Mouse (Mus musculus): ENCODE results near the gene Lrrc31. TPM values are rescaled to one million over a fixed set of nuclear protein-coding genes. Genes with fewer than 3 reads are reported as not detected.
A peak's percentile ranks its signal among the peaks of the same experiment; 100 is the strongest.
"Not testable (repeated sequence)": the region's sequence is repeated elsewhere in the genome, so short reads cannot be mapped to it uniquely, and the experiment has no call there.

The Lrrc31 gene
- not detected in 2 replicates for total RNA-seq (2015)
- total RNA-seq (2017), result not detected in 2 replicates

GRCm38 (mm10) chr3:30699711-30700505, at the start of gene Lrrc31:
TSS of gene Lrrc31 (minus strand) at chr3:30699843.
- not testable (repeated sequence) for ATAC-seq (ENCODE audit: poor library complexity, severe bottlenecking)

- ATAC-seq (ENCODE audit: poor library complexity, severe bottlenecking), result no peak
Observed at GRCm38 (mm10) chr3:30748316-30748715, 48.7 kb upstream of the Lrrc31 start.

- ATAC-seq (ENCODE audit: poor library complexity, severe bottlenecking), result no peak
Observed at GRCm38 (mm10) chr3:30746006-30746405, 46.4 kb upstream of the Lrrc31 start, which contains the start of gene Samd7. TSS of gene Samd7 (plus strand) at chr3:30746293.

DNA sequence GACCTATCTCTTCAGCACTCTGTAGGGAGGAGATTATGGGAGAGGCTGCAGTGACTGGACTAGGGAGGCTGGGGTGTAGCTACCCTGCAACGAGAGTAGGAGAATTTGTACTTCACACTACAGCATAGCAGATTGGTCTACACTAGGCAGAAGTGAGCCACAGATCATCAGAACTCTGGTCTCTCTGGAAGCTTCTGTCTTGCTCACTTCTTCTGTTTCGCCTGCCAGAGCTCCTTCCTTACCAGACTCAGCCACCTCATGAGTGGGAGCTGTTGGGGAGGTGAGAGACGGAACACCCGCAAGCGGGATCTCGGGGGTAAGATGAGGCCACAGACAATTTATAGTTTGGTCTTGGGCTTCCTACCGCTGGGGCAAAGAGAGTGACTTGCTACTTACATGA, 43.2 kb upstream of the Lrrc31 start:
- ATAC-seq (ENCODE audit: poor library complexity, severe bottlenecking), result no peak

- ATAC-seq (ENCODE audit: poor library complexity, severe bottlenecking), result no peak
Observed at GRCm38 (mm10) chr3:30741306-30741705, 41.7 kb upstream of the Lrrc31 start.

DNA sequence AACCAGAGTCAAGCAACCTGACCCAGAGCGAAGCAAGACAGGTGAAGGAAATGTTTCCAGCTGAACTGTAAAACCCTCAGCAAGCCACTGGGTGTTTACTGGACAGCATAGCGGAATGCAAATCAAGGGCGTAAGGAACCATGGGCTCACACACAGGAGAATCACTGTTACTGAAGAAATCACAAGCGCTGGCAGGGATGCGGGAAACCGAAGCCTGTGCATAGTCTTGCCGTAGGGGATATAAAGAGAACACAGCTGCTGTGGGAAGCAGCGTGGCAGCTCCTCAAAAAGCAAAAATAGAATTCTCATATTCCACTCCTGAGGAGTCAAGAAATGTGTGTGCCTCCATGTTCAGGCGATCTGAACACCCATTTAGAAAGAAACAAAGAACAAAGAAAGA, 37.2 kb upstream of the Lrrc31 start:
- ATAC-seq (ENCODE audit: poor library complexity, severe bottlenecking), result no peak

- ATAC-seq (ENCODE audit: poor library complexity, severe bottlenecking), result no peak
Observed at GRCm38 (mm10) chr3:30729046-30729445, 29.4 kb upstream of the Lrrc31 start.

DNA sequence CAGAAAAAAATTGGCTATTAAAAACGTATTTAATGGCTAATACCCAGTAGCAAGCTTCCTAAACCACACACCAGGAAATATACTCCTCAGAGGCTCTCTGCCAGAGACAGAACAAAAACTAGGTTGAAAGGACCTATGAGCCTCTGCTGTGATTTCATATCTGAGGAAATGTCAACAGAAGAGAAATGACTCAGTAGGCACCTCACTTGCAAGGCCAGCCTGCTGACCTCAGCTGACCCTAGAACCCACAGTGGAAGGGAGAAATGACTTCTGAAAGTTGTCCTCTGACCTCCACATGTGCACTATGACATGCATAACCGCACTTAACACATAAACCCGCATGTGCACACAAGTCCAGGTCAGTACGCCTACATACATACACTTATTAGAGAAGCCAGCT, 27.6 kb upstream of the Lrrc31 start:
- ATAC-seq (ENCODE audit: poor library complexity, severe bottlenecking), result no peak

GRCm38 (mm10) chr3:30725514-30725913, 25.9 kb upstream of the Lrrc31 start:
- no peak for ATAC-seq (ENCODE audit: poor library complexity, severe bottlenecking)

DNA sequence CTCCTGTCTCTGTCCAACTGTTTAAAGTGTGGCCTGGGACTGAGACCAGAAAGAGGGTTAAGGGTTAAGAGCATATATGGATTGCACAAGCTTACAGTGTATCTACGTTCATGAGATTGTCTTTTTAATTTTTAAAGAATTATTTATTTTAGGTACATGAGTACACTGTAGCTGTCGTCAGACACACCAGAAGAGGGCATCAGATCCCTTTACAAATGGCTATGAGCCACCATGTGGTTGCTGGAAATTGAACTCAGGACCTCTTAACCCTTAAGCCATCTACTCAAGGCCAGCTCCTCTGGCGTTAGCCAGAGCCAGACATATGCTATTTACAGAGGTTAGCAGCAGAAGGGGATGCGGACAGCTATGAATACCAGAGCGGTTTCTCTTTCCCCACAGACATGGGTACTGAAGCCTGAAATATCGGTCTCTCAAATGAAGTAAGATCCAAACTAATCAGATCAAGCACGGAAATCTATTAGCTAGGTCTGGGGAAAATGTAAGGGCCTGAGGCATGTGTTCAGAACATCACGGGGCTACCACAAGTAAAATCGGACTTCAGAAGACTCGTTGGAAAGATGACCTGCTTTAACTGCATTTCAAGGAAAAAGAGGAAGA, 25.3 kb upstream of the Lrrc31 start:
- ATAC-seq (ENCODE audit: poor library complexity, severe bottlenecking), result no peak

DNA sequence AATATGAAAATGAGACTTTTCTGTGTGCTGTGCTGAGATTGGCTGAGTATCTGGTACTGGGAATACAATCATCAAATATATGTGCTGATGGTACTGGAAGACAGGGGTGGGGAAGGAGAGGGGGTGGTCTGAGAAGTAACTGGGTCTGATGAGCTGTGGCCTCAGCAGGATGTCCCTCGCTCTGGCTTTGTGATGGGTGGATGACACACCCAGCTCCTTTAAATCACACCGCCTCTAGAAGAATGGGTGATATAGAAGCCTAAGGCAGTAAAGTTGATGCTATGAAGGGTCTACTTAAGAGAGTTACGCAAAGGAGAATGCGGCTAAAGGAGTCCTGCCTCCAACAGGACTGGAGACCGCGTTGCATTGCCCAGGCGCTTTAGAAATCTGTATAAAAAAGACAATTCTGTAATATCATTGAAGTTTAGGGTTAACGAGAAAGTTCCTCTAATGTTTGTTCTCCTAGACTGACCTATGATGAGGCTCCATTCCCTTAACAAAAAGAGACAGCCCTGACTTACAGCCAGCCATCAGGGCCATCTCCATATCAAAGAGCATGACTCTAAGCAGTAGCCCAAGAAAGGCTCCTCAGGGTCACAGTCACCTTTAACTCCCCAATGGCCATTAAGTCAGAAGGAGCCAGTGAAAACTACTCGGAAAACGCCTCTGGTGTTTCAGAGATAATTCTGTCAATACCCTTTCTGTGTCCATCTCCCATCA, 24.6 kb upstream of the Lrrc31 start:
- no peak for ATAC-seq (ENCODE audit: poor library complexity, severe bottlenecking)

DNA sequence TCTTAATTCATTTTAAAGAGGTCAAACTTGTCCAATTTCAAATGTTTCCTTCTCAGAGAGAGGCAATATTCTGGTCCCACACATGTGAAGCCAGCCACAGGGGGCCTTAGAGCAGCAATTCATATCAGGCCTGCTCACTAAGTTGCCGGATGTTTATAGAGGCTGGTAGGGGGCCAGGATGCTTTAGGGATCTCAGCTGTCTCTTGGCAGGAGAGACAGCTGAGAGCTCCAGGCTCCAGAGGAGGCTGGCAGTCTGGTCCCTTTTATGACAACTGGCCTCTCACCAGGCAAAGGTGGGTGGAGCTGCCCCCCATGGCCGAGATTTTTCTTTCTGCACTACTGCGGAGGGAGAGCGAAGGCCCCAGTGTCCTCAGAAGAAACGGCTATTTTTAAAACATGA, 23.5 kb upstream of the Lrrc31 start:
- no peak for ATAC-seq (ENCODE audit: poor library complexity, severe bottlenecking)

GRCm38 (mm10) chr3:30722461-30722860, 22.8 kb upstream of the Lrrc31 start:
- no peak for ATAC-seq (ENCODE audit: poor library complexity, severe bottlenecking)

DNA sequence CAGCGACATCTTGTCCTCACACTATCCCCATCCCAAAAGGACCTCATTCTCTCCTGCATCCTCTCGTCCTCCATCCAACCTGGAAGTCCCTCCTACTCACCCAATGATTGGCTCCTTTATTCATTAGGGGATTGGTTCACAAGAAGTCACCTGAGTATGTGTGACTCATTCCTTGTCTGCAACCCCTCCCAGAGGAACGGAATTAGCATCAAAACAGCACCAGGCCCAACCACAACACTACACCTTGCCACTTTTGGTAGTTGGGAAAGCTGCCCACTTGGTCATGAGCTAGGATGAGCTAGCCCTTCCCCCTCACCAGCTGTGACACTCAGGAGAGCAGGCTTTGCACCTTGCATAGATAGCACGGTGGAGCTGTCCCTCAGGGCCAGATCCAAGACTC, 22.4 kb upstream of the Lrrc31 start:
- ATAC-seq (ENCODE audit: poor library complexity, severe bottlenecking), result no peak

DNA sequence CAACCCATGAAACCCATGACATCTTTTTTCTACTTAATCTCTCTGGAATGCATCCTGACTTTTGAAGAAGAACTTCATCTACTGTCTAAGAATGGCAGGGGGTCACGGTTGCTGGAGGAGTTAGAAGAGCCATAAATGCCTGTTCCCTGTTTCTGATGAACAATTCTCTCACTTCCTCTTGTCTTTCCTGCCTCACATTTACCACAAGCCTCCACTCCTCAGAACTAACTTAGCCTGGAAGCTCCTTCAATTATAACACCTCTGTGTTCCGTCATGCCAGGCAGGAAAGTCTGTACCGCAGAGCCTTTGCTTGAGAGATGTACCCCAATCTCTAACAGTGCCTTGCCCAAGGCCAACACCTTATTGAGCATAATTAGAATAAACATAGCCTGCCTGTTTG, 19.0 kb upstream of the Lrrc31 start:
- peak; percentile 68 for ATAC-seq (ENCODE audit: poor library complexity, severe bottlenecking)

DNA sequence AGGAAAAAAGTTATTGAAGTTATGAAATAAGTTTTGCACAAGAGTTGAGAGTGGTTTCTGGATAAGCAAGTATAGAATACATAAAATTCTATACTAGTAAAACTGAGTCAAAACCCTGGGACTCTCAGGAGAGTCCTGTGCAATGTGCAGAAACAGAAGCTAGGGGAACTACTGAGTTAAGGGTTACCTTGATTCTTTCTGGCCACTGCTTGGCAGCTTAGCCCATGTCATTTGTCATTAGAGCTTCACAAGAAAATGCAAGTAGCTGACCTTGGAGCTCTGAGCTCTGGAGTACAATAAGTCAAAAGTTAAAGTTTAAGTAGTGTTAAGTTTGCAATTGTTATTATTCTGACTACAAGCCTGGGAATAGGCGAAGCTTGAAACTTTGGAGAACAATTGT, 13.7 kb upstream of the Lrrc31 start:
- ATAC-seq (ENCODE audit: poor library complexity, severe bottlenecking), result no peak

DNA sequence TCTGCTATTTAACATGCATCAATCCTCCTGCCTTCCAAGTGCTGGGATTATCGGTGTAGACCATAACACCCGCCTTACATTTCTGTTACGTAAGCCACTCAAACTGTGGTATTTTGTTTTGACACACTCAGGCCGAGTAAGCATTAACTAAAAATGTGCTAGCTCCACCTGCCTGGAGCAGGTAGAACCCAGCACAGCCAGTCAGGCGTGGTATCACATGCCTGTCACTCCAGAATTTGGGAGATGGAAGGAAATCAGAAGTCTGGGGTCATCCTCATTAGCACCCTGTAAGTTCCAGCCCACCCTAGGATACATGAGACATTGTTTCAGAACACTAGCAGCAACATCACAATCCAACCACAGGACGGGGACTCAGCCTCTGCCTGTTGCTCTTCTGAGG, 10.5 kb upstream of the Lrrc31 start:
- ATAC-seq (ENCODE audit: poor library complexity, severe bottlenecking), result no peak

GRCm38 (mm10) chr3:30706614-30707276, 7.1 kb upstream of the Lrrc31 start:
- ATAC-seq (ENCODE audit: poor library complexity, severe bottlenecking), result no peak

- ATAC-seq (ENCODE audit: poor library complexity, severe bottlenecking), result no peak
Observed at GRCm38 (mm10) chr3:30705977-30706376, 6.3 kb upstream of the Lrrc31 start.

DNA sequence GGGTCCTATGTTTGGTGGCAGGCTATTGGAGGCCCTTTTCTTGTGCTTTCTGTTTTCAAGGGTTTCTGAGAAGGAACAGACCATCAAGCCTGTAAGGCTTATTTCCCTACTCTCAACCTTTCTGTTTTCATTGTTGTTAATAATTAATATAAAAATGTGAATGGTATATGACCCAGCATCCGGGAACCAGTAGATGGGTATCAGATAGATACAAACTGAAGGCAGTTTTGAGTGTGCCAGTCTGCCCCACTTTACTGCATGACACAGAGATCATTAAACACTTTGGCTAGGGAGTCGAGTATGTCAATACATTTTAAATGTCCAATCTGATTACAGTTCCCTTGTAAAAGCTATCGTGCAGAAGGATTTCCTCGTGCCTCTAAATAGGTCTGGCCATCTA, 1.8 kb downstream of the Lrrc31 start:
- no peak for ATAC-seq (ENCODE audit: poor library complexity, severe bottlenecking)

DNA sequence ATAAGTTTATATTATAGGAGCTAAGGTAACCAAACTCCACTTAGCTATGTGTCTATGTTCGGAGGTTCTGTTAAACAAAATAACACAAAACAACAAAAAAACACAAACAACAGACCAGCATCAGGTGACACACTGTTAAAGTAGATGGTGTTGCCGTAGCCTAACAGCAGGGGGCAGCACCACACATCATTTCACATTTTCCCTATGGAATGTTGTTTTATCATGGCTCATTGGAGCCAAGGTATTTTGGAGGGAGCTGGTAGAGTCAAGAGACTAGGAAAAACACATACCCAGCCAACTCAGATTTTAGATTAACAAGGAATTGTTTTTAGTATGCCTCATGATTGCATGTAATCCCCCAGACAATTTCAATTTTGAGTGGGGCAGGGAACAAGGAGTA, 3.3 kb downstream of the Lrrc31 start:
- no peak for ATAC-seq (ENCODE audit: poor library complexity, severe bottlenecking)

All from megakaryocyte, adult 5-6 weeks (primary cell).